In the genomic region with DNA sequence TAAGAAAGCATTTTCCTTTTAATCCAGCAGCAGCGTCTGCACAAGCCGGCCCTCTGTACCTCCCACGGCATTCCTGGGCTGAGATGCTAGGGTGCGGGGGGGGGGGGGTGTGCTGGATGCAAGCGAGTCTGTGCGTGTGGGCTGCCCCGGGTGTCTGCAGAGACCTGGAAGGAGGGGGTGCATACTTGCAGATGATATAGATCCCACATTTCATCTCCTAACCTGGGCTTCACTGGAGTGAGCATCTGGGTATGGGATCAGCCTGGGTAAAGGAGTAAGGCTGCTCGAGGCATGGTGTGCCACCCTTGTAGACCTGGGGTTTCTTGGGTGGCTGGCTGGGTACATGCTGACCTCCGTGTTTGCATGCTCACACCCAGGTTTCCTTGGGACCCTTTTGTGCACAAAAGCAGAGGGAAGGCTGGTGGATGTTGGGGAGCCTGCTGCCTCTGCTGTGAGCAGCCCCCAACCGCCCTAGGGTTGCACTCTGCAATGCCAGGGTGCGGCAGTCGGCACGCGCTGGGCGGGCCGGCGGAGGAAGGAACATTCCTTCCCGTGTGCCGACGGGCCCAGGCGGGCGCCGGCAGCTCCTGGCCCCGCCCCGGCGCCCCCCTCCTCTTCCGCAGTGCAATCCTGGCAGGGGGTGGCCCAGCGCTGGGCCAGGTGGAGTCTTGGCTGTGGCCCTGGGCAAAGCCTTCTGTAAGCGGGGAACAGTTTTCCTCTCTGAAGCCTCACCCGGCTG, we compare ENCODE assay signal across 9 mouse cellular contexts. TPM values are rescaled to one million over a fixed set of nuclear protein-coding genes. Genes with fewer than 3 reads are reported as not detected.
DNase-seq lines count a peak whose midpoint lies in the region; ATAC-seq and TF ChIP-seq lines count a peak whose summit lies in the region.
"Had no signal": no experiment of that assay in that cellular context is flagged by ENCODE, and none has a peak within 500 bp of the region (broad histone marks: within the 10 kb centered on the region; RNA-seq: fewer than 3 reads in every experiment).

No protein-coding gene starts in this region.

- under 1% methylated on average over 26 of the region's 30 CpGs for WGBS in embryonic facial prominence, embryonic 12.5 days
- 4% methylated on average over 26 of the region's 30 CpGs for WGBS in hindbrain, embryonic 16.5 days
- WGBS in liver, embryonic 16.5 days (ENCODE audit: insufficient replicate concordance): 10% methylated on average over 26 of the region's 30 CpGs
- WGBS in neural tube, embryonic 13.5 days: under 1% methylated on average over 30 of the region's 30 CpGs

- peak overlapping the region; percentile 58 for H3K9ac ChIP-seq in embryonic facial prominence, embryonic 12.5 days
- peak overlapping the region; percentile 61 for H3K9ac ChIP-seq in hindbrain, embryonic 16.5 days (ENCODE audit: low read depth, low read length)
- peak overlapping the region; percentile 58 for H3K9ac ChIP-seq in liver, embryonic 16.5 days (ENCODE audit: low read depth, low read length)
- H3K9ac ChIP-seq in neural tube, embryonic 13.5 days: peak overlapping the region; percentile 75

- H3K79me2 ChIP-seq in C2C12 (ENCODE audit: control insufficient read depth, insufficient read depth): peaks cover 62% of the 10 kb centered on the region

- peaks cover 26% of the 10 kb centered on the region for H3K36me3 ChIP-seq in C2C12 (ENCODE audit: control insufficient read depth, insufficient read depth)
- 0 out of 2 replicates have a peak, but pooled peaks cover 5% of the 10 kb centered on the region for H3K36me3 ChIP-seq in embryonic facial prominence, embryonic 12.5 days
- peaks cover 2% of the 10 kb centered on the region; the same call in 1 of the 2 replicates for H3K36me3 ChIP-seq in hindbrain, embryonic 16.5 days (ENCODE audit: control insufficient read depth, insufficient read depth, low read length)
- H3K36me3 ChIP-seq in liver, embryonic 16.5 days (ENCODE audit: control insufficient read depth, insufficient read depth): peaks cover 19% of the 10 kb centered on the region
- H3K36me3 ChIP-seq in neural tube, embryonic 13.5 days: peaks cover 26% of the 10 kb centered on the region

- peak overlapping the region; percentile 58 for H3ac ChIP-seq in C2C12 (ENCODE audit: control insufficient read depth, insufficient read length, low read depth)

- H3K4me1 ChIP-seq in embryonic facial prominence, embryonic 12.5 days: peaks cover 67% of the 10 kb centered on the region
- peaks cover 43% of the 10 kb centered on the region for H3K4me1 ChIP-seq in hindbrain, embryonic 16.5 days (ENCODE audit: control insufficient read depth, insufficient read depth, low read depth, low read length)
- peaks cover 79% of the 10 kb centered on the region for H3K4me1 ChIP-seq in liver, embryonic 16.5 days (ENCODE audit: control insufficient read depth, low read depth, low read length)
- H3K4me1 ChIP-seq in neural tube, embryonic 13.5 days (replicated peaks): peaks cover 82% of the 10 kb centered on the region

- peak; percentile 9 for ATAC-seq in embryonic facial prominence, embryonic 12.5 days (ENCODE audit: insufficient number of reproducible peaks, insufficient read depth, low FRiP score, low TSS enrichment)
- no peak; the same call in 1 of the 2 replicates for ATAC-seq in hindbrain, embryonic 16.5 days
- ATAC-seq in liver, embryonic 16.5 days (ENCODE audit: low read depth): no peak
- ATAC-seq in neural tube, embryonic 13.5 days (ENCODE audit: low read depth): 0 out of 2 replicates have a peak, but pooled peaks have one; percentile 3

- H3K79me3 ChIP-seq in C2C12 (ENCODE audit: low read depth): peaks cover 31% of the 10 kb centered on the region

- TF ChIP-seq CTCF in C2C12 (IDR thresholded peaks at IDR 0.05; ENCODE audit: control insufficient read depth, insufficient read depth, insufficient read length): no peak

- no peaks in the 10 kb centered on the region for H3K9me3 ChIP-seq in embryonic facial prominence, embryonic 12.5 days
- H3K9me3 ChIP-seq in hindbrain, embryonic 16.5 days (ENCODE audit: control insufficient read depth, low read length): no peaks in the 10 kb centered on the region
- no peaks in the 10 kb centered on the region for H3K9me3 ChIP-seq in liver, embryonic 16.5 days (replicated peaks; ENCODE audit: control insufficient read depth, low read length)
- no peaks in the 10 kb centered on the region for H3K9me3 ChIP-seq in neural tube, embryonic 13.5 days

- H3K4me3 ChIP-seq in C2C12 (ENCODE audit: insufficient read depth, poor library complexity, severe bottlenecking): peak overlapping the region; percentile 59
- H3K4me3 ChIP-seq in embryonic facial prominence, embryonic 12.5 days: peak overlapping the region; percentile 53
- H3K4me3 ChIP-seq in hindbrain, embryonic 16.5 days (ENCODE audit: low read length): peak overlapping the region; percentile 60
- H3K4me3 ChIP-seq in liver, embryonic 16.5 days (ENCODE audit: low read depth, low read length): peak overlapping the region; percentile 71
- peak overlapping the region; percentile 59 for H3K4me3 ChIP-seq in neural tube, embryonic 13.5 days

- H3K4me2 ChIP-seq in embryonic facial prominence, embryonic 12.5 days (replicated peaks): peak overlapping the region; percentile 76
- H3K4me2 ChIP-seq in hindbrain, embryonic 16.5 days (ENCODE audit: low read length): peak overlapping the region; percentile 90
- H3K4me2 ChIP-seq in liver, embryonic 16.5 days (ENCODE audit: low read depth, low read length): peak overlapping the region; percentile 90
- H3K4me2 ChIP-seq in neural tube, embryonic 13.5 days: peak overlapping the region; percentile 87

- no peaks in the 10 kb centered on the region for H3K27me3 ChIP-seq in C2C12 (ENCODE audit: control insufficient read depth, insufficient read depth, insufficient read length)
- peaks cover 75% of the 10 kb centered on the region for H3K27me3 ChIP-seq in embryonic facial prominence, embryonic 12.5 days
- H3K27me3 ChIP-seq in hindbrain, embryonic 16.5 days (replicated peaks; ENCODE audit: control insufficient read depth, insufficient read depth, low read length): peaks cover 8% of the 10 kb centered on the region
- H3K27me3 ChIP-seq in liver, embryonic 16.5 days (ENCODE audit: control insufficient read depth, insufficient read depth, low read depth, low read length): peaks cover 30% of the 10 kb centered on the region
- peaks cover 18% of the 10 kb centered on the region for H3K27me3 ChIP-seq in neural tube, embryonic 13.5 days

- peak; percentile 55 for DNase-seq in adrenal gland, postnatal 10 days
- DNase-seq in adrenal gland, postnatal 4 days (ENCODE audit: low spot score in 2 of 2): no peak
- no peak for DNase-seq in cerebellum, postnatal 36 days

- H3K27ac ChIP-seq in embryonic facial prominence, embryonic 12.5 days: peak overlapping the region; percentile 85
- H3K27ac ChIP-seq in hindbrain, embryonic 16.5 days (ENCODE audit: low read depth, low read length): peak overlapping the region; percentile 82
- peak overlapping the region; percentile 71 for H3K27ac ChIP-seq in liver, embryonic 16.5 days (ENCODE audit: low read length)
- peak overlapping the region; percentile 95 for H3K27ac ChIP-seq in neural tube, embryonic 13.5 days (replicated peaks)

TF ChIP-seq in C2C12, 6 proteins besides CTCF, POLR2A, EP300 and RAD21:
- TF ChIP-seq MAX (IDR thresholded peaks at IDR 0.05) (peak; percentile 58), MYOD1 (IDR thresholded peaks at IDR 0.05; ENCODE audit: control insufficient read depth, insufficient read length, low read depth) (no peak), CEBPB (IDR thresholded peaks at IDR 0.05; ENCODE audit: low read depth) (no peak), USF1 (IDR thresholded peaks at IDR 0.05; ENCODE audit: low read depth) (no peak)

RNA-seq across cellular contexts. Expression of gene Lfng, which starts 3.3 kb away (rescaled TPM):
- total RNA-seq in adrenal gland, postnatal 10 days (2021): 10 to 100 TPM; 18.2 to 24.6 TPM
- total RNA-seq in adrenal gland, postnatal 4 days (2021): 10 to 100 TPM; 23.5 to 24.4 TPM
- 18.7 TPM for polyA plus RNA-seq in C2C12 (2012; fragmentation: generic; extraction: Trizol)
- 14.0 and 14.2 TPM in 2 replicates for polyA plus RNA-seq in embryonic facial prominence, embryonic 12.5 days (2016; fragmentation: Nextera tagmentation; extraction: Ambion mirVana)
- polyA plus RNA-seq in hindbrain, embryonic 16.5 days (2015; fragmentation: Nextera tagmentation; extraction: Ambion mirVana): 27.1 and 30.2 TPM in 2 replicates
- 8.3 and 9.7 TPM in 2 replicates for polyA plus RNA-seq in liver, embryonic 16.5 days (2015; fragmentation: Nextera tagmentation; extraction: Ambion mirVana)
- 17.6 and 20.6 TPM in 2 replicates for polyA plus RNA-seq in neural tube, embryonic 13.5 days (2015; fragmentation: Nextera tagmentation; extraction: Ambion mirVana)

RNA-seq across cellular contexts. Expression of gene Ttyh3, which starts 38.4 kb away (rescaled TPM):
- total RNA-seq in adrenal gland, postnatal 10 days (2021): 100 to 1,000 TPM in 1 of 2 experiments, 10 to 100 TPM in 1; 79.8 to 108 TPM
- total RNA-seq in adrenal gland, postnatal 4 days (2021): 100 to 1,000 TPM; 199 to 212 TPM
- 46.0 TPM for polyA plus RNA-seq in C2C12 (2012; fragmentation: generic; extraction: Trizol)
- polyA plus RNA-seq in embryonic facial prominence, embryonic 12.5 days (2016; fragmentation: Nextera tagmentation; extraction: Ambion mirVana): 60.6 and 62.6 TPM in 2 replicates
- 56.0 and 68.9 TPM in 2 replicates for polyA plus RNA-seq in hindbrain, embryonic 16.5 days (2015; fragmentation: Nextera tagmentation; extraction: Ambion mirVana)
- 4.5 and 5.6 TPM in 2 replicates for polyA plus RNA-seq in liver, embryonic 16.5 days (2015; fragmentation: Nextera tagmentation; extraction: Ambion mirVana)
- 68.5 and 72.3 TPM in 2 replicates for polyA plus RNA-seq in neural tube, embryonic 13.5 days (2015; fragmentation: Nextera tagmentation; extraction: Ambion mirVana)

RNA-seq across cellular contexts. Expression of gene Grifin, which starts 45.6 kb away (rescaled TPM):
- not detected for total RNA-seq in adrenal gland, postnatal 10 days (2021)
- total RNA-seq in adrenal gland, postnatal 4 days (2021): not detected
- polyA plus RNA-seq in C2C12 (2012; fragmentation: generic; extraction: Trizol): not detected
- 0.53 and 1.1 TPM in 2 replicates for polyA plus RNA-seq in embryonic facial prominence, embryonic 12.5 days (2016; fragmentation: Nextera tagmentation; extraction: Ambion mirVana)
- 0.36 TPM in 1 of 2 replicates, not detected in the other for polyA plus RNA-seq in hindbrain, embryonic 16.5 days (2015; fragmentation: Nextera tagmentation; extraction: Ambion mirVana)
- polyA plus RNA-seq in liver, embryonic 16.5 days (2015; fragmentation: Nextera tagmentation; extraction: Ambion mirVana): 0.59 and 1.2 TPM in 2 replicates
- polyA plus RNA-seq in neural tube, embryonic 13.5 days (2015; fragmentation: Nextera tagmentation; extraction: Ambion mirVana): not detected in 2 replicates
- total RNA-seq: heart, adult 18-20 months had no signal

Comparison
In these comparisons a context has a peak if more than half of its experiments do, and no peak if none do; other contexts are left out.
1. ATAC-seq: peak in embryonic facial prominence, embryonic 12.5 days (single experiment) and neural tube, embryonic 13.5 days (single experiment); none in hindbrain, embryonic 16.5 days (single experiment) and liver, embryonic 16.5 days (single experiment).
2. Peak in every context shown above with its lines, with median percentiles within 50 percentile points of each other: H3K4me3 ChIP-seq, H3K27ac ChIP-seq, H3K4me2 ChIP-seq and H3K9ac ChIP-seq.